Mouse (Mus musculus) urinary bladder, postnatal 36 days (tissue): ENCODE data around the gene Resf1.
"Not testable (repeated sequence)": the region's sequence is repeated elsewhere in the genome, so short reads cannot be mapped to it uniquely, and the experiment has no call there.

ENCODE experiments used
- DNase-seq, 2 experiments: peaks; one replicate each; pipeline ENCODE4 v3.0.0; 2022; ENCODE audit warnings: low spot score in 2 of 2, mixed read lengths in 1 of 2

Resf1 gene

GRCm38 (mm10) chr6:149344372-149344771 is 35.2 kb downstream of the Resf1 start:
- DNase-seq, result no peak

GRCm38 (mm10) chr6:149348211-149348610 is 39.0 kb downstream of the Resf1 start:
- not testable (repeated sequence) for DNase-seq

- no peak for DNase-seq
Measured at GRCm38 (mm10) chr6:149354826-149355495, 45.7 kb downstream of the Resf1 start.

- peak in 1 of 2 experiments; percentile 17 for DNase-seq
Measured at GRCm38 (mm10) chr6:149355799-149356198, 46.6 kb downstream of the Resf1 start.

GRCm38 (mm10) chr6:149357155-149357554 is 47.9 kb downstream of the Resf1 start:
- no peak for DNase-seq

- not testable (repeated sequence) for DNase-seq
Measured at GRCm38 (mm10) chr6:149362533-149362932, 53.3 kb downstream of the Resf1 start.

- not testable (repeated sequence) for DNase-seq
Measured at GRCm38 (mm10) chr6:149365975-149366374, 56.8 kb downstream of the Resf1 start.

GRCm38 (mm10) chr6:149366403-149366802 is 57.2 kb downstream of the Resf1 start:
- no peak for DNase-seq

GRCm38 (mm10) chr6:149374986-149375457 is 65.8 kb downstream of the Resf1 start:
- DNase-seq, result peak; percentile 68 to 73

GRCm38 (mm10) chr6:149383531-149383930 is 74.3 kb downstream of the Resf1 start:
- DNase-seq, result no peak
